Mouse (Mus musculus) forebrain, embryonic 15.5 days (tissue): ENCODE data around the gene Ppara. TPM values are rescaled to one million over a fixed set of nuclear protein-coding genes. Genes with fewer than 3 reads are reported as not detected.

Experiments used
- ATAC-seq: fragments of 200-750 bp; cut with Nextera tagmentation; replicated peaks from 2 replicates; pipeline ENCODE4 v1.8.0; 2017; ENCODE audit warnings: mild to moderate bottlenecking, moderate TSS enrichment, moderate library complexity
- H3K27ac ChIP-seq: fragments of 300-500 bp; sonication (generic); replicated peaks from 2 replicates; pipeline ENCODE4 v1.5.1; 2015; ENCODE audit warnings: mild to moderate bottlenecking, inconsistent platforms
- H3K27me3 ChIP-seq: fragments of 300-500 bp; sonication (generic); 2 replicates; pipeline ENCODE4 v1.6.1; 2015; ENCODE audit warnings: inconsistent platforms
- H3K36me3 ChIP-seq: fragments of 300-500 bp; sonication (generic); 2 replicates; pipeline ENCODE4 v1.6.1; 2015; ENCODE audit warnings: mild to moderate bottlenecking, inconsistent platforms
- H3K4me1 ChIP-seq: fragments of 300-500 bp; sonication (generic); 2 replicates; pipeline ENCODE4 v1.6.1; 2015; ENCODE audit warnings: inconsistent platforms
- H3K4me2 ChIP-seq: fragments of 300-500 bp; sonication (generic); replicated peaks from 2 replicates; pipeline ENCODE4 v1.6.1; 2015; ENCODE audit warnings: mild to moderate bottlenecking, inconsistent platforms
- H3K4me3 ChIP-seq: fragments of 300-500 bp; sonication (generic); 2 replicates; pipeline ENCODE4 v1.5.1; 2015; ENCODE audit warnings: mild to moderate bottlenecking, inconsistent platforms
- H3K9ac ChIP-seq: fragments of 300-500 bp; sonication (generic); replicated peaks from 2 replicates; pipeline ENCODE4 v1.6.1; 2015; ENCODE audit warnings: mild to moderate bottlenecking, inconsistent platforms
- H3K9me3 ChIP-seq: fragments of 300-500 bp; sonication (generic); 2 replicates; pipeline ENCODE4 v1.6.1; 2016; ENCODE audit warnings: inconsistent platforms
- WGBS: fragments of 180-500 bp; shearing (Covaris S2); methylation state at CpG from one replicate; pipeline ENCODE4 v1.1.7; 2015; ENCODE audit warnings: mixed read lengths; 5-methylcytosine and 5-hydroxymethylcytosine counted together
- polyA plus RNA-seq: library from polyadenylated mRNA; unstranded; fragments of >200 nt; fragmentation: Nextera tagmentation; extraction: Ambion mirVana; gene quantifications from 2 replicates; pipeline ENCODE4 v1.2.1, GENCODE M21; 2015

Ppara gene
- polyA plus RNA-seq, 1 experiment from 2014 or later = 1.5 TPM

DNA sequence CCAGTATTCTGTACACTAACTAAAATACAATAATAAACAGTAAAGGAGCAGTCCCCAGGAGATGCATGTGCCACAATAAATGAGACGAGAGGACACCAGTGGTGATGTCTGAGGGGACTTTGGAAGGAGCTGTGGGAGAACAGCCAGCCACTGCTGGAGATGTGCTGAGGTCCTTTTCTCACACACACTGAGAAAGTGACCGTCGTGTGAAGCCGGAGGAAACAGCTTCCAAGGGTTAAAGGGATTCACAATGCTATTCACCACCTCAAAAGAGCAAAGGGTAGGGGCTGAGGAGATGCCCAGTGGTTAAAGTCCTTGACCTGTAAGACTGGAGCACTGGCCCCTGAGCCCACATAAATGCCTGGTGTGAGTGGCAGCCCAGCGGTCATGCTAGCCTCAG is 15.3 kb downstream of the Ppara start:
- ATAC-seq = no peak
- H3K9ac ChIP-seq = no peak overlapping the region
- WGBS = 81% methylated on average over 5 of the region's 5 CpGs

GRCm38 (mm10) chr15:85752655-85753054 is 17.9 kb downstream of the Ppara start:
- ATAC-seq = no peak
- 82% methylated on average over 2 of the region's 2 CpGs for WGBS

More for the DNA sequence above, 15.3 kb downstream of the Ppara start:
- Histone ChIP-seq H3K27me3 (no peaks in the 10 kb centered on the region), H3K4me1 (no peaks in the 10 kb centered on the region), H3K4me2 (no peak overlapping the region), H3K36me3 (no peaks in the 10 kb centered on the region), H3K9me3 (peaks cover 6% of the 10 kb centered on the region; the same call in 1 of the 2 replicates), H3K4me3 (no peak overlapping the region), H3K27ac (no peak overlapping the region)

DNA sequence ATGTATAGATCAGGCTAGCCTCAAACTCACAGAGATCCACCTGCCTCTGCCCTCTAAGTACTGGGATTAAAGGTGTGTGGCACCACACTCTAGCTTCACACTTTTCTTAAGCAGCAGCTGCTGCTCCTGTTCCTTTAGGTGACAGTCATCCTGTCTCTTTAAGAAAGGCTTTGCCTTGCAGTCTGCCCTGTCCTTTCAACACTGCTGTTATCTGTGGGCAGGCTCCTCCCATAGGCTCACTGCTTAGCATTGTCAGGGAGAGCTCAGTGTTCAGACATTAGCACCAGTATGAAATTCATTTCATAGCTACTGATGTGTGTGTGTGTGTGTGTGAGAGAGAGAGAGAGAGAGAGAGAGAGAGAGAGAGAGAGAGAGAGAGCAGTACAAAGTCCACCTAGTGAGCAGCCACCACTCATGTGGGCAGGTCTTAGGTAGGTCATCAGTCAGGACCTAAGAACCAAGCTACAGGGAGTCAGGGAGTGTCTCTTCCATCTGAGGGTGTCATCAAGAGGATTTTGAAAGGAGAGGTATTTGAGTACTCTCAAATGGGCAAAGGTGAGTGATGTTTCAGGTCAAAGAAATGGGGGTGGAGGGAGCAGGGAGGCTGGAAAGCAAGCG is 19.4 kb downstream of the Ppara start:
- no peak overlapping the region for H3K4me2 ChIP-seq
- no peaks in the 10 kb centered on the region for H3K27me3 ChIP-seq
- no peaks in the 10 kb centered on the region for H3K4me1 ChIP-seq
- H3K9ac ChIP-seq = no peak overlapping the region
- H3K27ac ChIP-seq = no peak overlapping the region
- ATAC-seq = no peak
- peaks cover 9% of the 10 kb centered on the region; the same call in 1 of the 2 replicates for H3K9me3 ChIP-seq
- H3K4me3 ChIP-seq = no peak overlapping the region
- 86% methylated on average over 1 of the region's 1 CpGs for WGBS
- no peaks in the 10 kb centered on the region for H3K36me3 ChIP-seq

More at GRCm38 (mm10) chr15:85752655-85753054, 17.9 kb downstream of the Ppara start:
- Histone ChIP-seq H3K27ac (no peak overlapping the region), H3K4me3 (no peak overlapping the region), H3K27me3 (no peaks in the 10 kb centered on the region), H3K4me1 (no peaks in the 10 kb centered on the region), H3K9ac (no peak overlapping the region), H3K36me3 (no peaks in the 10 kb centered on the region), H3K9me3 (peaks cover 6% of the 10 kb centered on the region; the same call in 1 of the 2 replicates), H3K4me2 (no peak overlapping the region)

DNA sequence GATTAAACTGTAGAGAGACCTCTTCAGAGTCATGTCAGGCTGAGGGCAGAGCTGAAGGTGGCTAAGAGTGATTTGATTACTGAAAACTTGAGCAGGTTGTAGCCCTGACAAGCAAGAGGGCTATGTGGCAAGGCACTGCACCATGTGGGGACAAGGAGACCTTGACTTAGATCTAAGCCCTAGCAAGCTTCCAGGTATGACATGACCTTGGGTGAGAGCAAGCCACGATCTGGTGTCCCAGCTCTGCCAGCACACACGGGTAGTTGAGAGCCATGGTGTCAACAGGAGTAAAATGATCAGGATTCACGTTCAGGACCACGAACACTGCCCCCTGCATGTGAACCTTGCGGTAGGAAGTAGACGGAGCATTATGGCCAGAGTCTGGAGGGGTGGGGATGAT is 20.4 kb downstream of the Ppara start:
- no peak overlapping the region for H3K27ac ChIP-seq
- H3K4me2 ChIP-seq = no peak overlapping the region
- no peak for ATAC-seq
- H3K9ac ChIP-seq = no peak overlapping the region
- WGBS = 75% methylated on average over 6 of the region's 6 CpGs
- H3K27me3 ChIP-seq = no peaks in the 10 kb centered on the region
- no peak overlapping the region for H3K4me3 ChIP-seq
- H3K4me1 ChIP-seq = no peaks in the 10 kb centered on the region
- peaks cover 9% of the 10 kb centered on the region; the same call in 1 of the 2 replicates for H3K9me3 ChIP-seq
- no peaks in the 10 kb centered on the region for H3K36me3 ChIP-seq

GRCm38 (mm10) chr15:85756611-85757010 is 21.8 kb downstream of the Ppara start:
- H3K4me3 ChIP-seq = no peak overlapping the region
- 77% methylated on average over 7 of the region's 7 CpGs for WGBS
- ATAC-seq = no peak

DNA sequence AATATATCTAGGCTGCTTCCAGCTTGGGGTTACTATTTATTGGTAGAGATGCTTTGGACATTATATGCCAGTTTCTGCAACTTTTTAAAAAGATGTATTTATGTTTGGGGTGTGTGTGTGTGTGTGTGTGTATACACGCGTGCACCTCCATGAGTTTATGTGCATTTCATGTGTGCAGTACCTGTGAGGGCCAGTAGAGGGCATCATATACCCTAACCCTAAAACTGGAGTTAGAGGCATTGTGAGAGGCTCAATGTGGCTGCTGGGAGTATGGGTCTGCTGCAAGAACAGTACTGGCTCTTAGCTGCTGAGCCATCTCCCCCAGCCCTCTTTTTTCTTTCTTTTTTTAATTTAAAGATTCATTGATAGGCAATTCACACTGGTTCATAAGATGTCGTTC is 23.0 kb downstream of the Ppara start:
- Histone ChIP-seq H3K27ac (no peak overlapping the region), H3K27me3 (no peaks in the 10 kb centered on the region), H3K9me3 (0 out of 2 replicates have a peak, but pooled peaks cover 3% of the 10 kb centered on the region), H3K4me1 (no peaks in the 10 kb centered on the region), H3K4me3 (no peak overlapping the region), H3K4me2 (no peak overlapping the region), H3K36me3 (no peaks in the 10 kb centered on the region), H3K9ac (no peak overlapping the region)
- WGBS = 95% methylated on average over 3 of the region's 3 CpGs
- ATAC-seq = no peak

More at GRCm38 (mm10) chr15:85756611-85757010, 21.8 kb downstream of the Ppara start:
- no peaks in the 10 kb centered on the region for H3K27me3 ChIP-seq
- H3K27ac ChIP-seq = no peak overlapping the region
- no peaks in the 10 kb centered on the region for H3K36me3 ChIP-seq
- H3K4me2 ChIP-seq = no peak overlapping the region
- H3K9me3 ChIP-seq = peaks cover 7% of the 10 kb centered on the region; the same call in 1 of the 2 replicates
- H3K4me1 ChIP-seq = no peaks in the 10 kb centered on the region
- no peak overlapping the region for H3K9ac ChIP-seq

DNA sequence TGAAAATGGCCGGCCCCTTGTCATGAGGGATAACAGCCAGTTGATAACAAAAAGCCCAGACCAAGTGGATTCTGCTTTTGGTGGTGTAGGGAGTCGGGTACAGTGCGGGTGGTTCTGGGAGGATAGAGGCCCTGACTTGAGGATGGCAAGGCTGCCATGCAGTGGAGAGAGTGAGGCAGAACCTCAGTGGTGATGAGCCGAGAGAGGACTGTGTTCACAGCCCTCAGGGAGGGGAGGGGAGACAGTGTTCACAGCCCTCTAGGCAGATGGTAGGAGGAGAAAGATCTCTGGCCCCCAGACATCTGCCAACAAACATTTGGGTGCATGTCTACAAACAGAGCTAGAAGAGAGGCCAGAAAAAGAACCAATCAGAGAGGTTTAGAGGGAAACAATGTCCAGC is 28.0 kb downstream of the Ppara start:
- Histone ChIP-seq H3K4me2 (no peak overlapping the region), H3K27me3 (no peaks in the 10 kb centered on the region), H3K27ac (no peak overlapping the region), H3K4me1 (no peaks in the 10 kb centered on the region), H3K9ac (no peak overlapping the region), H3K4me3 (no peak overlapping the region), H3K9me3 (0 out of 2 replicates have a peak, but pooled peaks cover 3% of the 10 kb centered on the region), H3K36me3 (no peaks in the 10 kb centered on the region)
- ATAC-seq = no peak
- WGBS = 82% methylated on average over 4 of the region's 4 CpGs

DNA sequence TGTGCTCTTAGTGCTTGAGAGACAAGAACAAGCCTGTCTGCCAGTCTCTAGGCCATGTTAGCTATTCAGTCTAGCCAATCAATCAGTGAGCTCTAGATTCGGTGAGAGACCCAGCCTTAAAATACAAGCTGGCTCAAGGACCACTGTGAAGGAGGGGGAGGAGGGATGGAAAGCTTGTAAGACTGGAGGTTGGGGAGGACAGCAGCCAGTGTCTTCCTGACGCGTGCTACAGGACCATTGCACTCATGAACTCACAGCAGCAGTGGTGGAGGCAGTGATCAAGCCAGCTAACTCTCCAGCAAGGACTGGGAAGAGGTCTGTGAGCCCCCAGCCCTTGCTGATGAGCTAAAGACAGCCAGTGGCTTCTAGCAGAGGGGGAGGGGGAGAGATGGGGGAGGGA is 30.2 kb downstream of the Ppara start:
- H3K4me3 ChIP-seq = no peak overlapping the region
- H3K27ac ChIP-seq = no peak overlapping the region
- H3K9ac ChIP-seq = no peak overlapping the region
- H3K36me3 ChIP-seq = no peaks in the 10 kb centered on the region
- no peak for ATAC-seq
- H3K27me3 ChIP-seq = no peaks in the 10 kb centered on the region
- 52% methylated on average over 3 of the region's 3 CpGs for WGBS
- H3K4me1 ChIP-seq = no peaks in the 10 kb centered on the region
- H3K9me3 ChIP-seq = no peaks in the 10 kb centered on the region
- H3K4me2 ChIP-seq = no peak overlapping the region

GRCm38 (mm10) chr15:85766677-85767076 is 31.9 kb downstream of the Ppara start:
- no peak overlapping the region for H3K27ac ChIP-seq
- 91% methylated on average over 5 of the region's 5 CpGs for WGBS
- no peaks in the 10 kb centered on the region for H3K27me3 ChIP-seq
- H3K4me2 ChIP-seq = no peak overlapping the region
- H3K4me3 ChIP-seq = no peak overlapping the region
- H3K9me3 ChIP-seq = no peaks in the 10 kb centered on the region
- H3K36me3 ChIP-seq = no peaks in the 10 kb centered on the region
- H3K4me1 ChIP-seq = no peaks in the 10 kb centered on the region
- no peak overlapping the region for H3K9ac ChIP-seq
- ATAC-seq = no peak

DNA sequence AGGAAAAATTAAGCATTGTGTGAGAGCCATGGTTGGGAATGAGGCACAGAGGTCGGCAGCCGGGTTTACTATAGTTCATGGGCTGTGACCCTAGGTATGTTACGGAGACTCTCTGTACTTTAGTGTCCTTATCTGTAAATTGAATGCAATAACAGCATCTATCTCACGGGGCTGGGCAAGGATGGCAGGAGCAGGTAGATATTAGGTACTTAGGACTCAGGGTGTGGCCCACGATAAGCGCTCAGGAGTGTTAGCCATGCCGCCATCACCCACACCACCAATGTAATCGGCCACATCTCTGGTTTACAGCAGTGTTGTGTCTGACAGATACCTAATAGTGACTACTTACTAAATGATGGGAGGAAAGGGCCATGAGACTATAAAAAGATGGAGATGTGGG is 34.2 kb downstream of the Ppara start:
- 95% methylated on average over 8 of the region's 8 CpGs for WGBS
- no peak for ATAC-seq
- Histone ChIP-seq H3K4me2 (no peak overlapping the region), H3K9me3 (no peaks in the 10 kb centered on the region), H3K27me3 (no peaks in the 10 kb centered on the region), H3K4me3 (no peak overlapping the region), H3K27ac (no peak overlapping the region), H3K9ac (no peak overlapping the region), H3K4me1 (no peaks in the 10 kb centered on the region), H3K36me3 (no peaks in the 10 kb centered on the region)

- H3K9me3 ChIP-seq = no peaks in the 10 kb centered on the region
- WGBS = 88% methylated on average over 17 of the region's 17 CpGs
- no peak overlapping the region for H3K4me2 ChIP-seq
- H3K36me3 ChIP-seq = no peaks in the 10 kb centered on the region
- no peak overlapping the region for H3K27ac ChIP-seq
- ATAC-seq = no peak
- no peak overlapping the region for H3K4me3 ChIP-seq
- no peaks in the 10 kb centered on the region for H3K4me1 ChIP-seq
- H3K27me3 ChIP-seq = no peaks in the 10 kb centered on the region
- H3K9ac ChIP-seq = no peak overlapping the region
Measured at GRCm38 (mm10) chr15:85771306-85772121, 36.7 kb downstream of the Ppara start.

DNA sequence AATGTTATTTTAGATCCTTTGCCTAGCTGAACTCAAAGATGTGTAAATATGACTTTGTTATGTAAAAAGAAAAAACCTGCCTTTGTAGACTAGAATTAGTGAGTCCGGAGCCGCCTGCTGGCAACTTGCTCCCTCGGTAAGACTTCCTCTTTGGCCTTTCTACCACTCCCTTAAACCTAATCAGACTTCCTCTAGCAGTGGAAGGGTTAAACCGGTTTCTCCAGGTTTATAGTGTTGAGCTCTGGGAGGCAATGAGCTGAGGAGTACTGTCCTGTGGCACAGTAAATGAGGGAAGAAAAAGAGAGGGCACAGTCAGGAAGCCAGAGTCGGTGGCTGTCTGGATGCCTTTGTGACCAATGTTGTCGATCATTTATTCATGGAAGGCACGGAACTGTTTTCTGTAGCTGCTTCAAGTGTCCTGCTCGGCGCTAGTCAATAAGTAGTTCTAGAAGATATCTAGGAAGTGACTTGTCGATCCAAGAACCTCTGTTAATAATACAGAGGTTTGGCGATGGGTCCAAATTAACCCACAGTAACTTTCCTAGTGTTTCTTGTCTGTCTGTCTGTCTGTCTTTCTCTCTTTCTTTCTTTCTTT is 37.5 kb downstream of the Ppara start:
- 86% methylated on average over 11 of the region's 11 CpGs for WGBS
- ATAC-seq = no peak

More for the DNA sequence above, 37.5 kb downstream of the Ppara start:
- Histone ChIP-seq H3K4me1 (no peaks in the 10 kb centered on the region), H3K36me3 (no peaks in the 10 kb centered on the region), H3K9ac (no peak overlapping the region), H3K4me2 (no peak overlapping the region), H3K27me3 (no peaks in the 10 kb centered on the region), H3K4me3 (no peak overlapping the region), H3K9me3 (no peaks in the 10 kb centered on the region), H3K27ac (no peak overlapping the region)
